Mouse (Mus musculus): Measurements from ENCODE around the gene Ebp. TPM values are rescaled to one million over a fixed set of nuclear protein-coding genes. Genes with fewer than 3 reads are reported as not detected.

The Ebp gene
- total RNA-seq, 2 experiments from 2014 or later, result 31.3 to 58.9 TPM

Other genes starting within 250 kb of the Ebp start
- gene Hdac6, start 245.6 kb downstream of the Ebp start, total RNA-seq (2014; fragmentation: Nextera tagmentation), result 9.8 and 9.9 TPM in 2 replicates
- gene Hdac6, start 245.6 kb downstream of the Ebp start, total RNA-seq (2017), result 9.1 and 11.8 TPM in 2 replicates
- gene Gata1, start 215.4 kb downstream of the Ebp start, total RNA-seq (2014; fragmentation: Nextera tagmentation), result 187 and 213 TPM in 2 replicates
- gene Gata1, start 215.4 kb downstream of the Ebp start, total RNA-seq (2017), result 134 and 145 TPM in 2 replicates
- not detected in 2 replicates for gene Glod5, start 175.0 kb downstream of the Ebp start, total RNA-seq (2014; fragmentation: Nextera tagmentation)
- not detected in 2 replicates for gene Glod5, start 175.0 kb downstream of the Ebp start, total RNA-seq (2017)
- 79.0 and 89.2 TPM in 2 replicates for gene Suv39h1, start 118.8 kb downstream of the Ebp start, total RNA-seq (2014; fragmentation: Nextera tagmentation)
- 68.2 and 84.3 TPM in 2 replicates for gene Suv39h1, start 118.8 kb downstream of the Ebp start, total RNA-seq (2017)
- gene Was, start 103.0 kb downstream of the Ebp start, total RNA-seq (2014; fragmentation: Nextera tagmentation), result 39.5 and 46.0 TPM in 2 replicates
- 56.1 and 61.3 TPM in 2 replicates for gene Was, start 103.0 kb downstream of the Ebp start, total RNA-seq (2017)
- 23.0 TPM in 2 replicates for gene Wdr13, start 60.6 kb downstream of the Ebp start, total RNA-seq (2014; fragmentation: Nextera tagmentation)
- 14.9 and 26.6 TPM in 2 replicates for gene Wdr13, start 60.6 kb downstream of the Ebp start, total RNA-seq (2017)
- 798 and 978 TPM in 2 replicates for gene Rbm3, start 47.6 kb downstream of the Ebp start, total RNA-seq (2014; fragmentation: Nextera tagmentation)
- gene Rbm3, start 47.6 kb downstream of the Ebp start, total RNA-seq (2017), result 1,469 and 1,492 TPM in 2 replicates
- 8.4 and 13.1 TPM in 2 replicates for gene Tbc1d25, start 17.3 kb downstream of the Ebp start, total RNA-seq (2014; fragmentation: Nextera tagmentation)
- 4.8 and 6.9 TPM in 2 replicates for gene Tbc1d25, start 17.3 kb downstream of the Ebp start, total RNA-seq (2017)
- 2.3 TPM in 1 of 2 replicates, not detected in the other for gene Porcn, start 13.0 kb upstream of the Ebp start, total RNA-seq (2014; fragmentation: Nextera tagmentation)
- gene Porcn, start 13.0 kb upstream of the Ebp start, total RNA-seq (2017), result 1.5 TPM in 1 of 2 replicates, not detected in the other
- 51.2 and 86.0 TPM in 2 replicates for gene Ftsj1, start 58.9 kb upstream of the Ebp start, total RNA-seq (2014; fragmentation: Nextera tagmentation)
- 31.5 and 49.2 TPM in 2 replicates for gene Ftsj1, start 58.9 kb upstream of the Ebp start, total RNA-seq (2017)
- 97.9 and 114 TPM in 2 replicates for gene Slc38a5, start 77.6 kb upstream of the Ebp start, total RNA-seq (2014; fragmentation: Nextera tagmentation)
- 50.5 and 88.6 TPM in 2 replicates for gene Slc38a5, start 77.6 kb upstream of the Ebp start, total RNA-seq (2017)
- not detected in 2 replicates for gene Ssxb10, start 133.9 kb upstream of the Ebp start, total RNA-seq (2014; fragmentation: Nextera tagmentation)
- gene Ssxb10, start 133.9 kb upstream of the Ebp start, total RNA-seq (2017), result not detected in 2 replicates
- gene Ssxb9, start 173.5 kb upstream of the Ebp start, total RNA-seq (2014; fragmentation: Nextera tagmentation), result not detected in 2 replicates
- gene Ssxb9, start 173.5 kb upstream of the Ebp start, total RNA-seq (2017), result not detected in 2 replicates
- gene Ssxb1, start 219.8 kb upstream of the Ebp start, total RNA-seq (2014; fragmentation: Nextera tagmentation), result not detected in 2 replicates
- gene Ssxb1, start 219.8 kb upstream of the Ebp start, total RNA-seq (2017), result not detected in 2 replicates